Mouse (Mus musculus) megakaryocyte, embryonic 14.5 days (primary cell): ENCODE results near the gene Zbtb4.

Experiments
- FLI1 ChIP-seq: IDR thresholded peaks from 2 replicates; pipeline ENCODE4 v1.6.1; 2012; ENCODE audit warnings: low read length, inconsistent platforms, mixed read lengths
- GATA1 ChIP-seq: IDR thresholded peaks from 3 replicates; pipeline ENCODE4 v1.6.1; 2012; ENCODE audit warnings: mixed read lengths, low read length, inconsistent platforms, borderline replicate concordance

- no peak for TF ChIP-seq GATA1
- no peak for TF ChIP-seq FLI1
Measured at GRCm38 (mm10) chr11:69758090-69758456, 7.6 kb upstream of the Zbtb4 start.
